Mouse (Mus musculus) E14TG2a.4 (cell line): Measurements from ENCODE around the gene Dmtf1.

Source experiments
- H3K27me3 ChIP-seq: 2 replicates; pipeline ENCODE4 v1.6.1; 2014; ENCODE audit warnings: low read length, control low read depth; ENCODE audit not compliant: insufficient read depth
- H3K36me3 ChIP-seq: 2 replicates; pipeline ENCODE4 v1.6.1; 2014; ENCODE audit warnings: low read length, control low read depth; ENCODE audit not compliant: insufficient read depth
- H3K4me1 ChIP-seq: replicated peaks from 2 replicates; pipeline ENCODE4 v1.6.1; 2014; ENCODE audit warnings: low read depth, low read length, control low read depth
- H3K4me3 ChIP-seq: replicated peaks from 2 replicates; pipeline ENCODE4 v1.5.1; 2014; ENCODE audit warnings: mild to moderate bottlenecking, low read length
- H3K9me3 ChIP-seq: 2 replicates; pipeline ENCODE4 v1.6.1; 2014; ENCODE audit warnings: low read length, control low read depth
- CTCF ChIP-seq: conservative IDR thresholded peaks from 2 replicates; pipeline ENCODE4 v1.5.1; 2014; ENCODE audit warnings: low read length
- NANOG ChIP-seq: IDR thresholded peaks from 2 replicates; pipeline ENCODE4 v1.6.1; 2014; ENCODE audit warnings: borderline replicate concordance, low read length, mixed read lengths
- POU5F1 ChIP-seq: IDR thresholded peaks from 2 replicates; pipeline ENCODE4 v1.6.1; 2014; ENCODE audit warnings: low read length, borderline replicate concordance

Gene Dmtf1

GRCm38 (mm10) chr5:9157336-9157735, 4.2 kb downstream of the Dmtf1 start:
- 0 out of 2 replicates have a peak overlapping the region, but pooled peaks have one; percentile 17 for H3K4me3 ChIP-seq
- no peaks in the 10 kb centered on the region for H3K27me3 ChIP-seq
- H3K36me3 ChIP-seq = peaks cover 34% of the 10 kb centered on the region
- TF ChIP-seq CTCF (no peak), POU5F1 (no peak), NANOG (no peak)
- H3K4me1 ChIP-seq = peaks cover 37% of the 10 kb centered on the region
- H3K9me3 ChIP-seq = peaks cover 4% of the 10 kb centered on the region; the same call in 1 of the 2 replicates

- H3K36me3 ChIP-seq = peaks cover 40% of the 10 kb centered on the region
- H3K27me3 ChIP-seq = no peaks in the 10 kb centered on the region
- peaks cover 4% of the 10 kb centered on the region; the same call in 1 of the 2 replicates for H3K9me3 ChIP-seq
- no peak for TF ChIP-seq CTCF
- no peak for TF ChIP-seq NANOG
- TF ChIP-seq POU5F1 = no peak
- H3K4me1 ChIP-seq = peaks cover 35% of the 10 kb centered on the region
- H3K4me3 ChIP-seq = no peak overlapping the region
Measured at GRCm38 (mm10) chr5:9156746-9157145, 4.8 kb downstream of the Dmtf1 start.

GRCm38 (mm10) chr5:9149273-9149850, 12.2 kb downstream of the Dmtf1 start:
- H3K4me3 ChIP-seq = no peak overlapping the region
- no peaks in the 10 kb centered on the region for H3K27me3 ChIP-seq
- H3K36me3 ChIP-seq = peaks cover 76% of the 10 kb centered on the region
- no peak for TF ChIP-seq NANOG
- no peak for TF ChIP-seq CTCF
- no peak for TF ChIP-seq POU5F1
- H3K9me3 ChIP-seq = peaks cover 4% of the 10 kb centered on the region; the same call in 1 of the 2 replicates
- H3K4me1 ChIP-seq = no peaks in the 10 kb centered on the region

GRCm38 (mm10) chr5:9142376-9142775, 19.2 kb downstream of the Dmtf1 start:
- peaks cover 71% of the 10 kb centered on the region for H3K36me3 ChIP-seq
- no peaks in the 10 kb centered on the region for H3K27me3 ChIP-seq
- H3K9me3 ChIP-seq = no peaks in the 10 kb centered on the region
- no peak overlapping the region for H3K4me3 ChIP-seq
- H3K4me1 ChIP-seq = peaks cover 17% of the 10 kb centered on the region
- TF ChIP-seq POU5F1 = no peak
- TF ChIP-seq CTCF = no peak
- no peak for TF ChIP-seq NANOG

- H3K4me1 ChIP-seq = peaks cover 19% of the 10 kb centered on the region
- H3K36me3 ChIP-seq = peaks cover 74% of the 10 kb centered on the region
- TF ChIP-seq CTCF (no peak), POU5F1 (no peak), NANOG (no peak)
- H3K4me3 ChIP-seq = no peak overlapping the region
- no peaks in the 10 kb centered on the region for H3K27me3 ChIP-seq
- H3K9me3 ChIP-seq = no peaks in the 10 kb centered on the region
Measured at GRCm38 (mm10) chr5:9140724-9141123, 20.9 kb downstream of the Dmtf1 start.

GRCm38 (mm10) chr5:9135588-9135987, 26.0 kb downstream of the Dmtf1 start:
- no peak for TF ChIP-seq POU5F1
- no peak for TF ChIP-seq NANOG
- TF ChIP-seq CTCF = no peak
- H3K27me3 ChIP-seq = no peaks in the 10 kb centered on the region
- H3K4me3 ChIP-seq = no peak overlapping the region
- H3K4me1 ChIP-seq = peaks cover 10% of the 10 kb centered on the region
- H3K9me3 ChIP-seq = no peaks in the 10 kb centered on the region
- peaks cover 69% of the 10 kb centered on the region for H3K36me3 ChIP-seq

- Histone ChIP-seq H3K27me3 (no peaks in the 10 kb centered on the region), H3K9me3 (no peaks in the 10 kb centered on the region), H3K4me3 (no peak overlapping the region), H3K36me3 (peaks cover 73% of the 10 kb centered on the region), H3K4me1 (peaks cover 10% of the 10 kb centered on the region)
- TF ChIP-seq POU5F1 = no peak
- no peak; the same call in 1 of the 2 replicates for TF ChIP-seq NANOG
- TF ChIP-seq CTCF = no peak
Measured at GRCm38 (mm10) chr5:9131786-9132185, 29.8 kb downstream of the Dmtf1 start.

- TF ChIP-seq CTCF (no peak), POU5F1 (no peak), NANOG (no peak)
- Histone ChIP-seq H3K4me1 (peaks cover 4% of the 10 kb centered on the region), H3K4me3 (no peak overlapping the region), H3K36me3 (peaks cover 80% of the 10 kb centered on the region), H3K9me3 (no peaks in the 10 kb centered on the region), H3K27me3 (no peaks in the 10 kb centered on the region)
Measured at GRCm38 (mm10) chr5:9128566-9128965, 33.0 kb downstream of the Dmtf1 start.

- H3K4me1 ChIP-seq = no peaks in the 10 kb centered on the region
- H3K27me3 ChIP-seq = no peaks in the 10 kb centered on the region
- H3K4me3 ChIP-seq = no peak overlapping the region
- TF ChIP-seq POU5F1 (no peak), NANOG (no peak), CTCF (no peak)
- no peaks in the 10 kb centered on the region for H3K9me3 ChIP-seq
- H3K36me3 ChIP-seq = peaks cover 95% of the 10 kb centered on the region
Measured at GRCm38 (mm10) chr5:9124134-9124533, 37.4 kb downstream of the Dmtf1 start.
